ENCODE assay signal across 9 mouse cellular contexts in the genomic region with DNA sequence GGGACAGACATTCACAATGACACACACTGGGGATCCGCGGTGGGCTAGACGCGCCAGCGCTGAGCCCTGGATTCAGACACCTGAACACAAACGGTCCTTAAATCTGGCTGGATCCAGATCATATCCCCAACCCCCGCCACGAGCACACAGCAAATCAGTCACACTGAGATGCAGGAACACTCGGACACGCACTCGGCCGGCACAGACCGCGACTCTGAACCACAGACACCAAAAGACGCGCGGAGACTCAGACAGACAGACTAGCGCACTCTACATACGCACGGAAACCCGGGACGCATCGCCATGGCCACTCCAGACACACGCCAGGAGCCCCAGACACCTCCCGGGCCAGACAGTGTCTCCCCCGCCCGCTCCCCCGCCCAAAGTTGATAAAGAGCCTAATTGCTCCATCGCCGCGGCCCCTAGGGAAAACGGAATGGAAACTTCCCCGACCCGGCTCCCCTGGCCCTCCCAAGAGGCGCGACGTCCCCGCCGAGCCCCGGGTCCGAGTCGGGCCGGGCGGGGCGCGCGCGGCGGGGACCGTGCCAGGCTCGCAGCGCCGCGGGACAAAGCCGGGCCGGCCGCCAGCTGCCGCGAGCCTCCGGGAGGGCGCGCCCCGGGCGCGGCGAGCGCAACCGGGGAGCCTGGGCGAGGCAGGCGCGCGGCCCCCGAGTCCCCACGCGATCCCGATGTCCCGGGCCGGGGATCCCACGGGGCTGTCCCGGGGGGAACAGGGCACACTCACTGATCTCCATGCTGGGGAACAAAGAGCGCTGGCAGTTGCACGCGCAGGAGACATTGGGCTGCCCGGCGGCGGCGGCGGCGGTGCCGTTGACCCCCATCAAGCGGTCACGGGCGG. TPM values are rescaled to one million over a fixed set of nuclear protein-coding genes. Genes with fewer than 3 reads are reported as not detected.
DNase-seq lines count a peak whose midpoint lies in the region; ATAC-seq and TF ChIP-seq lines count a peak whose summit lies in the region.
"Had no signal": no experiment of that assay in that cellular context is flagged by ENCODE, and none has a peak within 500 bp of the region (broad histone marks: within the 10 kb centered on the region; RNA-seq: fewer than 3 reads in every experiment).

No protein-coding gene starts in this region.

- H3K9me3 ChIP-seq in intestine, embryonic 16.5 days (ENCODE audit: control insufficient read depth, low read length), result no peaks in the 10 kb centered on the region
- no peaks in the 10 kb centered on the region for H3K9me3 ChIP-seq in lung, embryonic 15.5 days

- ATAC-seq in intestine, embryonic 16.5 days, result peak; percentile 34
- peak; percentile 6; the same call in 1 of the 2 replicates for ATAC-seq in lung, embryonic 15.5 days (ENCODE audit: borderline replicate concordance, extremely low read depth, low FRiP score, low TSS enrichment)

- no peak for DNase-seq in spleen, adult 2 months (ENCODE audit: low read depth in 1 of 2, low spot score in 2 of 2)
- no peak for DNase-seq in spleen, adult 12 weeks (ENCODE audit: low spot score)
- DNase-seq in cerebellum, postnatal 14 days, result peak; percentile 39 to 46
- peak; percentile 48 for DNase-seq in gastrocnemius, postnatal 25 days
- peak; percentile 58 for DNase-seq in retina, postnatal 1 day
- no peak for DNase-seq in c-Kit-positive CD71-positive TER-119-positive erythroid progenitor cells, embryonic 14.5 days (ENCODE audit: low spot score)

- peak overlapping the region; percentile 91 for H3K9ac ChIP-seq in intestine, embryonic 16.5 days (ENCODE audit: low read depth, low read length)
- peak overlapping the region; percentile 97 for H3K9ac ChIP-seq in lung, embryonic 15.5 days

- peak overlapping the region; percentile 15; the same call in 1 of the 2 replicates for H3K27ac ChIP-seq in spleen, adult 2 months (ENCODE audit: insufficient read depth, low read length)
- H3K27ac ChIP-seq in intestine, embryonic 16.5 days (ENCODE audit: low read length), result peak overlapping the region; percentile 74
- peak overlapping the region; percentile 85 for H3K27ac ChIP-seq in lung, embryonic 15.5 days

- TF ChIP-seq POLR2A in spleen, adult 2 months (IDR thresholded peaks at IDR 0.05; ENCODE audit: low read depth, low read length), result no peak

- H3K27me3 ChIP-seq in spleen, adult 2 months (ENCODE audit: control insufficient read depth, insufficient read depth, low read length), result peaks cover 7% of the 10 kb centered on the region
- no peaks in the 10 kb centered on the region for H3K27me3 ChIP-seq in intestine, embryonic 16.5 days (replicated peaks; ENCODE audit: control insufficient read depth, insufficient read depth, low read length)
- H3K27me3 ChIP-seq in lung, embryonic 15.5 days, result no peaks in the 10 kb centered on the region

- no peak for TF ChIP-seq CTCF in spleen, adult 2 months (IDR thresholded peaks at IDR 0.05; ENCODE audit: extremely low read depth, insufficient read depth, insufficient read length, insufficient replicate concordance)

- H3K4me1 ChIP-seq in spleen, adult 2 months (ENCODE audit: control insufficient read depth, insufficient read depth, insufficient read length), result no peaks in the 10 kb centered on the region
- peaks cover 36% of the 10 kb centered on the region for H3K4me1 ChIP-seq in intestine, embryonic 16.5 days (ENCODE audit: control insufficient read depth, insufficient read depth, low read length)
- H3K4me1 ChIP-seq in lung, embryonic 15.5 days, result peaks cover 52% of the 10 kb centered on the region

- peak overlapping the region; percentile 84 for H3K4me2 ChIP-seq in intestine, embryonic 16.5 days (ENCODE audit: low read depth, low read length)
- peak overlapping the region; percentile 69 for H3K4me2 ChIP-seq in lung, embryonic 15.5 days

- peak overlapping the region; percentile 65 for H3K4me3 ChIP-seq in spleen, adult 2 months (ENCODE audit: extremely low read depth, insufficient read depth, insufficient read length)
- H3K4me3 ChIP-seq in intestine, embryonic 16.5 days (ENCODE audit: low read length), result peak overlapping the region; percentile 78
- peak overlapping the region; percentile 90 for H3K4me3 ChIP-seq in lung, embryonic 15.5 days
- H3K4me3 ChIP-seq: erythroblast, embryonic 14.5 days had no signal

- H3K36me3 ChIP-seq in spleen, adult 2 months (ENCODE audit: control insufficient read depth, insufficient read depth, low read length), result no peaks in the 10 kb centered on the region
- no peaks in the 10 kb centered on the region for H3K36me3 ChIP-seq in intestine, embryonic 16.5 days (ENCODE audit: control insufficient read depth, insufficient read depth, low read length)
- no peaks in the 10 kb centered on the region for H3K36me3 ChIP-seq in lung, embryonic 15.5 days

- 3% methylated on average over 89 of the region's 93 CpGs for WGBS in spleen, adult 2 months
- under 1% methylated on average over 91 of the region's 93 CpGs for WGBS in intestine, embryonic 16.5 days
- under 1% methylated on average over 91 of the region's 93 CpGs for WGBS in lung, embryonic 15.5 days

RNA-seq across cellular contexts. Expression of a gene that starts 0.8 kb away (rescaled TPM):
- 13.1 and 21.4 TPM in 2 replicates for polyA plus RNA-seq in spleen, adult 2 months (2012; rRNA removed)
- total RNA-seq in gastrocnemius, postnatal 25 days (2021), result 10 to 100 TPM; 18.2 to 19.2 TPM
- 4.4 and 4.6 TPM in 2 replicates for polyA plus RNA-seq in intestine, embryonic 16.5 days (2015; fragmentation: Nextera tagmentation; extraction: Ambion mirVana)
- 7.3 and 7.7 TPM in 2 replicates for polyA plus RNA-seq in lung, embryonic 15.5 days (2015; fragmentation: Nextera tagmentation; extraction: Ambion mirVana)

RNA-seq across cellular contexts. Expression of a gene that starts 56.8 kb away (rescaled TPM):
- 19.6 and 26.8 TPM in 2 replicates for polyA plus RNA-seq in spleen, adult 2 months (2012; rRNA removed)
- total RNA-seq in gastrocnemius, postnatal 25 days (2021), result under 1 TPM in 1 of 2 experiments, not detected in 1; 0.27 TPM
- polyA plus RNA-seq in intestine, embryonic 16.5 days (2015; fragmentation: Nextera tagmentation; extraction: Ambion mirVana), result 0.65 and 1.9 TPM in 2 replicates
- 0.43 and 0.95 TPM in 2 replicates for polyA plus RNA-seq in lung, embryonic 15.5 days (2015; fragmentation: Nextera tagmentation; extraction: Ambion mirVana)
- polyA plus RNA-seq: erythroblast, embryonic 14.5 days had no signal

Comparison
In these comparisons a context has a peak if more than half of its experiments do, and no peak if none do; other contexts are left out.
1. DNase-seq: peak in cerebellum, postnatal 14 days (2 of 2), gastrocnemius, postnatal 25 days (single experiment) and retina, postnatal 1 day (single experiment); none in spleen, adult 2 months (0 of 2), spleen, adult 12 weeks (single experiment) and c-Kit-positive CD71-positive TER-119-positive erythroid progenitor cells, embryonic 14.5 days (single experiment).
2. H3K27ac ChIP-seq: peak in every context shown above with its lines; median percentile 85 in lung, embryonic 15.5 days; 74 in intestine, embryonic 16.5 days; 15 in spleen, adult 2 months.
3. Peak in every context shown above with its lines, with median percentiles within 50 percentile points of each other: H3K4me3 ChIP-seq.